Mouse (Mus musculus) heart, embryonic 15.5 days (tissue): ENCODE data around the gene Ttll8. TPM values are rescaled to one million over a fixed set of nuclear protein-coding genes. Genes with fewer than 3 reads are reported as not detected.

Experiments
- ATAC-seq: fragments of 200-750 bp; cut with Nextera tagmentation; replicated peaks from 2 replicates; pipeline ENCODE4 v1.8.0; 2017; ENCODE audit warnings: low read depth, moderate TSS enrichment; ENCODE audit not compliant: insufficient number of reproducible peaks, insufficient read depth, low FRiP score
- H3K27ac ChIP-seq: fragments of 300-500 bp; sonication (generic); 2 replicates; pipeline ENCODE4 v1.5.1; 2015; ENCODE audit warnings: mild to moderate bottlenecking, inconsistent platforms
- H3K27me3 ChIP-seq: fragments of 300-500 bp; sonication (generic); 2 replicates; pipeline ENCODE4 v1.6.1; 2015; ENCODE audit warnings: inconsistent platforms
- H3K36me3 ChIP-seq: fragments of 300-500 bp; sonication (generic); 2 replicates; pipeline ENCODE4 v1.6.1; 2015; ENCODE audit warnings: mild to moderate bottlenecking, inconsistent platforms
- H3K4me1 ChIP-seq: fragments of 300-500 bp; sonication (generic); replicated peaks from 2 replicates; pipeline ENCODE4 v1.6.1; 2015; ENCODE audit warnings: inconsistent platforms
- H3K4me2 ChIP-seq: fragments of 300-500 bp; sonication (generic); 2 replicates; pipeline ENCODE4 v1.6.1; 2015; ENCODE audit warnings: inconsistent platforms, mild to moderate bottlenecking, moderate library complexity
- H3K4me3 ChIP-seq: fragments of 300-500 bp; sonication (generic); 2 replicates; pipeline ENCODE4 v1.5.1; 2015; ENCODE audit warnings: mild to moderate bottlenecking, inconsistent platforms
- H3K9ac ChIP-seq: fragments of 300-500 bp; sonication (generic); 2 replicates; pipeline ENCODE4 v1.6.1; 2015; ENCODE audit warnings: mild to moderate bottlenecking, inconsistent platforms
- H3K9me3 ChIP-seq: fragments of 300-500 bp; sonication (generic); replicated peaks from 2 replicates; pipeline ENCODE4 v1.6.1; 2016; ENCODE audit warnings: inconsistent platforms
- WGBS: fragments of 180-500 bp; shearing (Covaris S2); methylation state at CpG from one replicate; pipeline ENCODE4 v1.1.7; 2015; ENCODE audit warnings: mixed read lengths; 5-methylcytosine and 5-hydroxymethylcytosine counted together
- polyA plus RNA-seq: library from polyadenylated mRNA; unstranded; fragments of >200 nt; fragmentation: Nextera tagmentation; extraction: Ambion mirVana; gene quantifications from 2 replicates; pipeline ENCODE4 v1.2.1, GENCODE M21; 2015

The Ttll8 gene
- polyA plus RNA-seq, 1 experiment from 2014 or later: not detected

DNA sequence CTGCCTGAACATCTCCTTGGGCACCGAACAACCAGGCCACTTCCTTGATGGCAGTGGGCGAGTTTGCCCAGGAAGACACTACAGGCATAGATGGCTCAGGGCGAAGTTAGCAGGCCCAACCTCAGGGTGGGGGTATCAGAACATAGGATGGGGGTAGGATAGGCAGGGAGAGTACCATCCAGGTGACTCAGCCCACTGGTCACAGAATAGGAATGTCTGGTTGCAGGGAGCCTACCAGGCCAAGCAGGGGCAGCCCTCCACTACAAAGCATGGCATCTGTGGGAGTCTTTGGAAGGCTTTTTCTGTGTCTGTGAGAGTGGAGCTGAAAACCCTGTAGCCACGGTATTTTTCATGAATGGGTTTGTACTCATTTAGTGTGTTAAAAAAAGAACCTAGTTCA lies 3.3 kb upstream of the Ttll8 start:
- no peak for ATAC-seq
- Histone ChIP-seq H3K9ac (no peak overlapping the region), H3K4me1 (peaks cover 8% of the 10 kb centered on the region), H3K27ac (no peak overlapping the region), H3K4me3 (no peak overlapping the region), H3K27me3 (peaks cover 36% of the 10 kb centered on the region), H3K36me3 (no peaks in the 10 kb centered on the region), H3K9me3 (no peaks in the 10 kb centered on the region), H3K4me2 (no peak overlapping the region)
- 82% methylated on average over 4 of the region's 4 CpGs for WGBS

GRCm38 (mm10) chr15:88955342-88955741 lies 1.1 kb upstream of the Ttll8 start:
- H3K36me3 ChIP-seq: no peaks in the 10 kb centered on the region
- H3K4me1 ChIP-seq: peaks cover 8% of the 10 kb centered on the region
- no peak overlapping the region for H3K9ac ChIP-seq
- no peak overlapping the region for H3K4me2 ChIP-seq
- ATAC-seq: no peak
- H3K4me3 ChIP-seq: no peak overlapping the region
- H3K27ac ChIP-seq: no peak overlapping the region
- H3K9me3 ChIP-seq: no peaks in the 10 kb centered on the region
- H3K27me3 ChIP-seq: peaks cover 36% of the 10 kb centered on the region
- 87% methylated on average over 6 of the region's 6 CpGs for WGBS

- H3K4me1 ChIP-seq: peaks cover 8% of the 10 kb centered on the region
- H3K9me3 ChIP-seq: no peaks in the 10 kb centered on the region
- H3K27ac ChIP-seq: no peak overlapping the region
- peaks cover 30% of the 10 kb centered on the region for H3K27me3 ChIP-seq
- no peaks in the 10 kb centered on the region for H3K36me3 ChIP-seq
- 84% methylated on average over 4 of the region's 4 CpGs for WGBS
- no peak overlapping the region for H3K9ac ChIP-seq
- no peak overlapping the region for H3K4me2 ChIP-seq
- H3K4me3 ChIP-seq: no peak overlapping the region
- no peak for ATAC-seq
Observed at GRCm38 (mm10) chr15:88951246-88951645, 3.0 kb downstream of the Ttll8 start.

GRCm38 (mm10) chr15:88946851-88947250 lies 7.4 kb downstream of the Ttll8 start:
- ATAC-seq: no peak
- no peak overlapping the region for H3K27ac ChIP-seq
- no peaks in the 10 kb centered on the region for H3K36me3 ChIP-seq
- peaks cover 4% of the 10 kb centered on the region; the same call in 1 of the 2 replicates for H3K4me1 ChIP-seq
- no peak overlapping the region for H3K4me2 ChIP-seq
- 58% methylated on average over 6 of the region's 6 CpGs for WGBS
- H3K4me3 ChIP-seq: no peak overlapping the region
- no peak overlapping the region for H3K9ac ChIP-seq
- H3K9me3 ChIP-seq: no peaks in the 10 kb centered on the region
- no peaks in the 10 kb centered on the region for H3K27me3 ChIP-seq

DNA sequence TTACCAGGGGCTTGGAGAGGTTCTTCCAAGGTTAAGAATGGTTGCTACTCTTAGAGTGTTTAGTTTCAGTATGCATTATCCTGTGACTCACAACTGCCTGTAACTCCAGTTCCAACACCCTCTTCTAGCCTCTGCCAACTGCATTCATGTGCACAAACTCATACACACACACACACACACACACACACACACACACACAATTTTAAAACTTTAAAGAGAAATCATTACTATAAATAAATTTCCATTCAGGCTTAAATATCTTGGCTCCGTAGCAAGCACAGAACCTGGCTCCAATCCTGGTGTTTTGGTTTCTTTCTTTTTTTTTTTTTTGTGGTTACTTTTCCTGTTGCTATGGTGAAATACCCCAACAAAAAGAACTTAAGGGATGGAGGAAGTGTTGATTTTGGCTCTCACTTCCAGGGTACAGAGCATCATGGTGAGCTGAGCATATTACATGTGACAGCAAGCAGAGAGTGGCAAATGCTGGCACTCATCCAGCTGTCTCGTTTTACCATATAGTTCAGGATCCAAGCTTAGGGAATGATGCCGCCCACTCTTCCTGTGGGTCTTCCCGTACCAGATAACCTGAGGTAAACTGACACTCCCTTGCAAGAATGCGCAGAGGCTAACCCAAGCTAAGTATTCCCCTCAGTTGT lies 10.2 kb downstream of the Ttll8 start:
- no peak overlapping the region for H3K9ac ChIP-seq
- H3K27me3 ChIP-seq: no peaks in the 10 kb centered on the region
- no peak for ATAC-seq
- no peak overlapping the region for H3K4me3 ChIP-seq
- WGBS: 64% methylated on average over 5 of the region's 5 CpGs
- no peak overlapping the region for H3K4me2 ChIP-seq
- no peaks in the 10 kb centered on the region for H3K36me3 ChIP-seq
- H3K4me1 ChIP-seq: peaks cover 4% of the 10 kb centered on the region; the same call in 1 of the 2 replicates
- no peaks in the 10 kb centered on the region for H3K9me3 ChIP-seq
- peak overlapping the region; percentile 16; the same call in 1 of the 2 replicates for H3K27ac ChIP-seq

- ATAC-seq: no peak
- Histone ChIP-seq H3K36me3 (no peaks in the 10 kb centered on the region), H3K4me3 (no peak overlapping the region), H3K27ac (peak overlapping the region; percentile 16; the same call in 1 of the 2 replicates), H3K4me1 (peaks cover 4% of the 10 kb centered on the region; the same call in 1 of the 2 replicates), H3K9ac (no peak overlapping the region), H3K9me3 (no peaks in the 10 kb centered on the region), H3K27me3 (no peaks in the 10 kb centered on the region), H3K4me2 (no peak overlapping the region)
- WGBS: 29% methylated on average over 5 of the region's 5 CpGs
Observed at GRCm38 (mm10) chr15:88942783-88943182, 11.4 kb downstream of the Ttll8 start.

GRCm38 (mm10) chr15:88937291-88937650 lies 16.9 kb downstream of the Ttll8 start:
- Histone ChIP-seq H3K9ac (no peak overlapping the region), H3K4me2 (no peak overlapping the region), H3K9me3 (no peaks in the 10 kb centered on the region), H3K27me3 (no peaks in the 10 kb centered on the region), H3K4me1 (no peaks in the 10 kb centered on the region; the same call in 1 of the 2 replicates), H3K4me3 (no peak overlapping the region), H3K27ac (no peak overlapping the region), H3K36me3 (no peaks in the 10 kb centered on the region)
- WGBS: 68% methylated on average over 2 of the region's 2 CpGs
- ATAC-seq: no peak

- no peak for ATAC-seq
Observed at GRCm38 (mm10) chr15:88936619-88937290, 17.5 kb downstream of the Ttll8 start.

GRCm38 (mm10) chr15:88934141-88934540 lies 20.1 kb downstream of the Ttll8 start:
- Histone ChIP-seq H3K9ac (no peak overlapping the region), H3K4me2 (no peak overlapping the region), H3K27ac (no peak overlapping the region), H3K27me3 (no peaks in the 10 kb centered on the region), H3K36me3 (no peaks in the 10 kb centered on the region), H3K4me3 (no peak overlapping the region), H3K4me1 (no peaks in the 10 kb centered on the region), H3K9me3 (no peaks in the 10 kb centered on the region)
- WGBS: 63% methylated on average over 7 of the region's 7 CpGs
- ATAC-seq: 0 out of 2 replicates have a peak, but pooled peaks have one; percentile 10

More at GRCm38 (mm10) chr15:88936619-88937290, 17.5 kb downstream of the Ttll8 start:
- no peaks in the 10 kb centered on the region for H3K4me1 ChIP-seq
- H3K36me3 ChIP-seq: no peaks in the 10 kb centered on the region
- H3K27ac ChIP-seq: no peak overlapping the region
- H3K4me3 ChIP-seq: no peak overlapping the region
- H3K9ac ChIP-seq: no peak overlapping the region
- no peaks in the 10 kb centered on the region for H3K9me3 ChIP-seq
- H3K4me2 ChIP-seq: no peak overlapping the region
- 61% methylated on average over 6 of the region's 6 CpGs for WGBS
- no peaks in the 10 kb centered on the region for H3K27me3 ChIP-seq

GRCm38 (mm10) chr15:88932667-88933066 lies 21.6 kb downstream of the Ttll8 start:
- no peak for ATAC-seq
- H3K4me1 ChIP-seq: no peaks in the 10 kb centered on the region
- no peaks in the 10 kb centered on the region for H3K9me3 ChIP-seq
- H3K9ac ChIP-seq: no peak overlapping the region
- no peak overlapping the region for H3K4me2 ChIP-seq
- 84% methylated on average over 10 of the region's 10 CpGs for WGBS
- H3K27me3 ChIP-seq: no peaks in the 10 kb centered on the region
- H3K36me3 ChIP-seq: no peaks in the 10 kb centered on the region
- H3K4me3 ChIP-seq: no peak overlapping the region
- no peak overlapping the region for H3K27ac ChIP-seq

- Histone ChIP-seq H3K9me3 (no peaks in the 10 kb centered on the region), H3K27me3 (no peaks in the 10 kb centered on the region), H3K4me1 (no peaks in the 10 kb centered on the region), H3K36me3 (no peaks in the 10 kb centered on the region), H3K4me3 (no peak overlapping the region), H3K4me2 (no peak overlapping the region), H3K9ac (no peak overlapping the region), H3K27ac (no peak overlapping the region)
- ATAC-seq: no peak
- WGBS: 56% methylated on average over 6 of the region's 6 CpGs
Observed at GRCm38 (mm10) chr15:88921992-88922310, 32.3 kb downstream of the Ttll8 start.
